Mouse (Mus musculus) liver, embryonic 13.5 days (tissue): Measurements from ENCODE around the gene Mier1. TPM values are rescaled to one million over a fixed set of nuclear protein-coding genes. Genes with fewer than 3 reads are reported as not detected.

Experiments used
- ATAC-seq: fragments of 200-750 bp; cut with Nextera tagmentation; 2 replicates; pipeline ENCODE4 v1.8.0; 2017; ENCODE audit warnings: low read depth, mild to moderate bottlenecking, moderate number of reproducible peaks, moderate library complexity
- DNase-seq: peaks from one replicate; pipeline ENCODE4 v3.0.0; 2022
- H3K27ac ChIP-seq: fragments of 300-500 bp; sonication (generic); 2 replicates; pipeline ENCODE4 v1.5.1; 2015; ENCODE audit warnings: moderate library complexity, mild to moderate bottlenecking, inconsistent platforms
- H3K27me3 ChIP-seq: fragments of 300-500 bp; sonication (generic); 2 replicates; pipeline ENCODE4 v1.6.1; 2015; ENCODE audit warnings: mild to moderate bottlenecking, inconsistent platforms
- H3K36me3 ChIP-seq: fragments of 300-500 bp; sonication (generic); 2 replicates; pipeline ENCODE4 v1.6.1; 2015; ENCODE audit warnings: mild to moderate bottlenecking, inconsistent platforms
- H3K4me1 ChIP-seq: fragments of 300-500 bp; sonication (generic); replicated peaks from 2 replicates; pipeline ENCODE4 v1.6.1; 2015; ENCODE audit warnings: inconsistent platforms
- H3K4me2 ChIP-seq: fragments of 300-500 bp; sonication (generic); 2 replicates; pipeline ENCODE4 v1.6.1; 2015; ENCODE audit warnings: inconsistent platforms, mild to moderate bottlenecking, moderate library complexity
- H3K4me3 ChIP-seq: fragments of 300-500 bp; sonication (generic); replicated peaks from 2 replicates; pipeline ENCODE4 v1.5.1; 2015; ENCODE audit warnings: mild to moderate bottlenecking, inconsistent platforms
- H3K9ac ChIP-seq: fragments of 300-500 bp; sonication (generic); 2 replicates; pipeline ENCODE4 v1.6.1; 2015; ENCODE audit warnings: mild to moderate bottlenecking, inconsistent platforms
- H3K9me3 ChIP-seq: fragments of 300-500 bp; sonication (generic); replicated peaks from 2 replicates; pipeline ENCODE4 v1.6.1; 2016; ENCODE audit warnings: inconsistent platforms
- WGBS: fragments of 180-500 bp; shearing (Covaris S2); methylation state at CpG from one replicate; pipeline ENCODE4 v1.1.7; 2015; ENCODE audit not compliant: insufficient replicate concordance; 5-methylcytosine and 5-hydroxymethylcytosine counted together
- polyA plus RNA-seq: library from polyadenylated mRNA; unstranded; fragments of >200 nt; fragmentation: Nextera tagmentation; extraction: Ambion mirVana; gene quantifications from 2 replicates; pipeline ENCODE4 v1.2.1, GENCODE M21; 2015

Mier1 gene
- polyA plus RNA-seq, 1 experiment from 2014 or later, result 32.2 TPM

DNA sequence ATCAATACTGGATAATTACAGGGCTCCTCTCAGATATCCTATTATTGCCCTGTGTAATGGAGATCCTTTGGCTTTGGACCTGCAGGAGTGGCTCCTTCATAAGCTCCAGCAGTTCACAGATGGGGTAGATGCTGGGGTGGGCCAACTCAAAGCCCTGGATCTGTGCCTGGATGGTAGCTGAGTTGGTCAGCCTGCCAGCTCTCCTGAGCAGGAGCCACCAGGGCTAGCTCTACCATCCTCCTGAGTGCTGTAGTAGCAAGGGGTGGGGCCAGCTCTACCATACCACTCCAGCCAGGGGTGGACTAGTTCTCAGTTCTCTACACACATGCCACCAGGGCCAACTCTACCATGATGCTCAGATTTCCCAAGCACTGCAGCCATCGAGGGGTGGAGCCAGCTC lies 85.9 kb downstream of the Mier1 start:
- ATAC-seq (peak; percentile 34; the same call in 1 of the 2 replicates), DNase-seq (no peak)
- H3K9me3 ChIP-seq, result no peaks in the 10 kb centered on the region
- no peaks in the 10 kb centered on the region for H3K27me3 ChIP-seq
- H3K27ac ChIP-seq, result no peak overlapping the region
- H3K9ac ChIP-seq, result no peak overlapping the region
- no peak overlapping the region for H3K4me3 ChIP-seq
- H3K4me1 ChIP-seq, result no peaks in the 10 kb centered on the region
- 60% methylated on average over 1 of the region's 1 CpGs for WGBS
- H3K36me3 ChIP-seq, result peaks cover 56% of the 10 kb centered on the region
- H3K4me2 ChIP-seq, result no peak overlapping the region

DNA sequence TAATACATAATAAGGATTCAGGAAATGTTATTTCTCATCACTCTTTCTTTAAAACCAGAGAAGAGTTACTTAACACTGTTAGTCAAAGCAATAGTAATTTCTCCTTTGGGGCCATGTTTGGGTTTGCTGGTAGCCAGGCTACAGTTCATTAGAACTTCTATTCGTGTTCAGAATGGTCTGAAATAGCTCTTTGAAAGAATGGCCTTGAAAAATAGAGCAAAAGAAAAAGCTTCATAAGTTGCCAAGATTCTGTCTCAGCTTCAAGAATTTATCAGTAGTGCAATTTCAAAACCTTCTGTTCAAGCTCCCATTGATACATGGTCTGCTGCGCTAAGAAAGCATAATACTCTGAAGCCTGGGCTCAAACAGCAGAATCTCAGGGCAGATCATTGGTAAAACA lies 89.5 kb downstream of the Mier1 start:
- no peak for DNase-seq
- H3K27me3 ChIP-seq, result no peaks in the 10 kb centered on the region
- H3K9me3 ChIP-seq, result no peaks in the 10 kb centered on the region
- peaks cover 53% of the 10 kb centered on the region for H3K36me3 ChIP-seq
- H3K4me2 ChIP-seq, result no peak overlapping the region
- no peak for ATAC-seq
- no peak overlapping the region for H3K27ac ChIP-seq
- 79% methylated on average over 2 of the region's 2 CpGs for whole genome bisulfite sequencing
- no peak overlapping the region for H3K9ac ChIP-seq
- H3K4me1 ChIP-seq, result no peaks in the 10 kb centered on the region
- H3K4me3 ChIP-seq, result no peak overlapping the region

DNA sequence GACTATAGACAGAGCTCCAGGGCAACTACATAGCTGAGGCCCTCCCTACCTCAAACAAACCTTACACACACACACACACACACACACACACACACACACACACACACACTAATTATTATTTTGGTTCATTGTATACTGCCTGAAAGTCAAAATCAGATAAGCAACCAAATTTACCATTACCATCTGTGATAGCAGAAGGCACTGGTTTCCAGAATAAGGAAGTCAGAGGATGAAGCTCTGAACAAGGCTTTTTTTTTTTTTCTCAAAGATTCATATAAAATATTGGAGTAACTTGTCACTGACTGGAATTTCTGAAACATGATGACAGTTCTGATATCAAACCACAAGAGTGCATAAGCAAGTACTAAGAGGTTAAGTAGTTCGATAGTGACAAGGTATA lies 94.4 kb downstream of the Mier1 start:
- H3K27ac ChIP-seq, result no peak overlapping the region
- no peak overlapping the region for H3K4me3 ChIP-seq
- ATAC-seq (no peak), DNase-seq (no peak)
- no peak overlapping the region for H3K9ac ChIP-seq
- no peaks in the 10 kb centered on the region for H3K9me3 ChIP-seq
- 72% methylated on average over 1 of the region's 1 CpGs for WGBS
- H3K4me2 ChIP-seq, result no peak overlapping the region
- H3K4me1 ChIP-seq, result peaks cover 11% of the 10 kb centered on the region; the same call in 1 of the 2 replicates
- no peaks in the 10 kb centered on the region for H3K27me3 ChIP-seq
- H3K36me3 ChIP-seq, result peaks cover 57% of the 10 kb centered on the region

DNA sequence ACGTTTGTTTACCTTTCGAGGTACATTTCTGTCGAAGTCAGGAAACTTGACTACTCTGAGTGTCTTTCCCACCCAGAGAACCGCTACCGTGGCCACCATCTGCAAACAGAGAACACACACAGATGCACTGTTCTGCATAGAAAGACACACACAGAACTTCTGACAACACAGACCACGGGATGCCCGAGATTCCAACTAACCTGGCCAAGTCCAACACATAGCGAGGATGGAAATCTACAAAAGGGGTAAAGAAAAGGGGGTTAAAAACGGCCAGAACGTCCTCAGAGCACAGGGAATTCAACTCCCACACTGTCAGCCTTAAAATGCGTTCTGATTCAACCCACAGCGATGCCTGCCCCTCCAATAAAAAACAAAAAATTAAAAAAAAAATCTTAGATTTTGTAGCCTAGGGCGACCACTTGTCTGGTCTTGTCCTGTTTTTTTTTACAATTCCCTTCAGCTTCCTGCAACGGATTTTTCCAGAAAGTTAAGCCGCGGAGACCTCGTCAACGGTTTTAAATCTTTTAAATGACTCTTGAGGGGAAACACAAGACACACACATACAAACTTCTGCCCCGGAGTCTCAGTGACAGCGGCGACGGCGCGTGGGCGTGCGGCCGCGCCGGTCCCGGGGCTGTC lies 99.8 kb downstream of the Mier1 start:
- Histone ChIP-seq H3K9me3 (no peaks in the 10 kb centered on the region), H3K9ac (peak overlapping the region; percentile 98), H3K36me3 (peaks cover 26% of the 10 kb centered on the region), H3K27me3 (no peaks in the 10 kb centered on the region), H3K4me2 (peak overlapping the region; percentile 90), H3K4me1 (peaks cover 31% of the 10 kb centered on the region), H3K4me3 (peak overlapping the region; percentile 94), H3K27ac (peak overlapping the region; percentile 92)
- WGBS, result 5% methylated on average over 30 of the region's 30 CpGs
- DNase-seq (no peak), ATAC-seq (no peak)

DNA sequence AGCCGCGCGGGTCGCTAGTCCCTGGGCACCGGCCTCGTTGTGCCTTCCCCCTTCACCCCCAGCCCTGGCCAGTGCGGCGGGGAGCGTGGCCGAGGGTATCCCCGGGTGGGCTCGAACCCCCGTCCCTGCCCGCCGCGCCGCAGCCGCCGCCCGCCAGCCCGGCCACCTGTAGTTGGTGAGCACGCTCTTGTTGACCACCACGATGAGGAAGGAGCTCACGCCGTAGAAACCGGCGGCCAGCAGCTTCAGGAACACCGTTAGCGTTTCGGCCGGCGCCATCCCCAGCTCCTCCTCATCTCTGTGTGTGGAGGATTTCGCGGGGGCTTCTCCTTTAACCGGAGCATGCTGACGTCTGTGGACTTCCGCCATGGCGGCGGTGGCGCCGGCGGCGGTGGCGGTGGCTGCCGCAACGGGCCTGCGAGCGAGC lies 100.3 kb downstream of the Mier1 start:
- H3K36me3 ChIP-seq, result peaks cover 20% of the 10 kb centered on the region
- DNase-seq, result peak; percentile 45
- H3K27ac ChIP-seq, result peak overlapping the region; percentile 92
- peaks cover 31% of the 10 kb centered on the region for H3K4me1 ChIP-seq
- under 1% methylated on average over 48 of the region's 48 CpGs for WGBS
- peak overlapping the region; percentile 98 for H3K9ac ChIP-seq
- peak; percentile 73 for ATAC-seq
- H3K4me3 ChIP-seq, result peak overlapping the region; percentile 94
- no peaks in the 10 kb centered on the region for H3K27me3 ChIP-seq
- no peaks in the 10 kb centered on the region for H3K9me3 ChIP-seq
- peak overlapping the region; percentile 90 for H3K4me2 ChIP-seq

Other genes with a start within 250 kb of the Mier1 start
- 0.12 TPM in 1 of 2 replicates, not detected in the other for gene Tctex1d1, start 135.8 kb upstream of the Mier1 start, polyA plus RNA-seq
- gene Insl5, start 87.5 kb upstream of the Mier1 start, polyA plus RNA-seq, result not detected in 2 replicates
- 0.52 and 0.61 TPM in 2 replicates for gene Wdr78, start 165 bp downstream of the Mier1 start, polyA plus RNA-seq
- gene Slc35d1, start 100.8 kb downstream of the Mier1 start, polyA plus RNA-seq, result 4.6 and 5.7 TPM in 2 replicates
- not detected in 2 replicates for gene 4921539E11Rik, start 176.5 kb downstream of the Mier1 start, polyA plus RNA-seq
- gene Oma1, start 199.4 kb downstream of the Mier1 start, polyA plus RNA-seq, result 15.6 and 16.8 TPM in 2 replicates